Mouse (Mus musculus) heart, postnatal 0 days (tissue): ENCODE measurements around the gene Atg101.

ENCODE experiments used
- CTCF ChIP-seq: IDR thresholded peaks from 2 replicates; pipeline ENCODE4 v1.5.1; 2016; ENCODE audit warnings: antibody characterized with exemption, control low read depth, low read depth
- EP300 ChIP-seq: IDR thresholded peaks from 2 replicates; pipeline ENCODE4 v1.6.1; 2016; ENCODE audit warnings: antibody characterized with exemption, low read depth

GRCm38 (mm10) chr15:101240799-101241204 lies 43.3 kb upstream of the Atg101 start:
- TF ChIP-seq CTCF (peak; percentile 98), EP300 (peak; percentile 95)
